9 mouse cellular contexts compared by ENCODE assay signal in the genomic region with DNA sequence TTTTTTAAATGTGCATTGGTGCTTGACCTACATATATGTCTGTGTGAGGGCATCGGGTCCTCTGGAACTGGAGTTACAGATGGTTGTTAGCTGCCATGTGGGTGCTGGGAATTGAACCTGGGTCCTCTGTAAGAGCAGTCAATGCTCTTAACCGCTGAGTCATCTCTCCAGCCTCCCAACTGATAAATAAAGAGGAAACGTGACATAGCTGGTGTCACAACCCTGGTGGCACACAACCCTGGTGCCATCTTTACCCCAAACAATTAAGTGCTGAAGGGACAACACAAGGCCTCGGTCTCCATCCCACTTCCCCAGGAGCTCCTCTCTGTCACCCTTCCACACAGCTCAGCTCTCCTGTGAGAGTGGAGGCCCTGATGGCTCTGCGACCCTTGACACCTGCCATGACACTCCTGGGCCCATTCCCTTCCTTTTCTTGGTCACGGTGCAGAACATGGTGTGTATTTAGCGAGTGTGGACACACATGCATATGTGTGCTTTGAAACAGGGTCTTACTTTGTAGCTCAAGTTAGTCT. TPM values are rescaled to one million over a fixed set of nuclear protein-coding genes. Genes with fewer than 3 reads are reported as not detected.
DNase-seq lines count a peak whose midpoint lies in the region; ATAC-seq lines count a peak whose summit lies in the region.
"Had no signal": no experiment of that assay in that cellular context is flagged by ENCODE, and none has a peak within 500 bp of the region (broad histone marks: within the 10 kb centered on the region; RNA-seq: fewer than 3 reads in every experiment).

No protein-coding gene starts in this region.

- DNase-seq in heart, adult 18-20 months = no peak
- DNase-seq in A20 (ENCODE audit: low read depth, low spot score) = peak; percentile 21
- DNase-seq in midbrain, embryonic 10.5 days (ENCODE audit: low spot score) = no peak
- DNase-seq in thymus, postnatal 10 days (ENCODE audit: low spot score in 2 of 2) = no peak
- DNase-seq in spleen, postnatal 36 days (ENCODE audit: low spot score in 2 of 2) = no peak
- no peak for DNase-seq in embryo, embryonic 11 days
- DNase-seq: adrenal gland, postnatal 14 days had no signal

- peak overlapping the region; percentile 90 for H3K4me3 ChIP-seq in heart, embryonic 13.5 days
- H3K4me3 ChIP-seq in forebrain, embryonic 15.5 days = peak overlapping the region; percentile 70
- peak overlapping the region; percentile 85 for H3K4me3 ChIP-seq in midbrain, embryonic 10.5 days

- peak overlapping the region; percentile 91; the same call in 1 of the 2 replicates for H3K9ac ChIP-seq in heart, embryonic 13.5 days
- peak overlapping the region; percentile 91; the same call in 1 of the 2 replicates for H3K9ac ChIP-seq in forebrain, embryonic 15.5 days (replicated peaks)

- no peaks in the 10 kb centered on the region for H3K9me3 ChIP-seq in heart, embryonic 13.5 days
- no peaks in the 10 kb centered on the region for H3K9me3 ChIP-seq in forebrain, embryonic 15.5 days
- H3K9me3 ChIP-seq in midbrain, embryonic 10.5 days (replicated peaks) = no peaks in the 10 kb centered on the region

- peaks cover 26% of the 10 kb centered on the region for H3K36me3 ChIP-seq in heart, embryonic 13.5 days
- peaks cover 25% of the 10 kb centered on the region for H3K36me3 ChIP-seq in forebrain, embryonic 15.5 days
- peaks cover 50% of the 10 kb centered on the region for H3K36me3 ChIP-seq in midbrain, embryonic 10.5 days

- peaks cover 50% of the 10 kb centered on the region for H3K4me1 ChIP-seq in heart, embryonic 13.5 days
- peaks cover 66% of the 10 kb centered on the region for H3K4me1 ChIP-seq in forebrain, embryonic 15.5 days
- H3K4me1 ChIP-seq in midbrain, embryonic 10.5 days = peaks cover 56% of the 10 kb centered on the region

- H3K4me2 ChIP-seq in heart, embryonic 13.5 days = peak overlapping the region; percentile 97
- peak overlapping the region; percentile 99 for H3K4me2 ChIP-seq in forebrain, embryonic 15.5 days (replicated peaks)

- peaks cover 16% of the 10 kb centered on the region; the same call in 1 of the 2 replicates for H3K27me3 ChIP-seq in heart, embryonic 13.5 days (replicated peaks)
- H3K27me3 ChIP-seq in forebrain, embryonic 15.5 days = 0 out of 2 replicates have a peak, but pooled peaks cover 3% of the 10 kb centered on the region
- peaks cover 17% of the 10 kb centered on the region for H3K27me3 ChIP-seq in midbrain, embryonic 10.5 days (ENCODE audit: low read depth, poor library complexity, severe bottlenecking)

- H3K27ac ChIP-seq in heart, embryonic 13.5 days (replicated peaks) = no peak overlapping the region
- H3K27ac ChIP-seq in forebrain, embryonic 15.5 days (replicated peaks) = no peak overlapping the region
- no peak overlapping the region for H3K27ac ChIP-seq in midbrain, embryonic 10.5 days (replicated peaks)

- WGBS in heart, embryonic 13.5 days = 86% methylated on average over 7 of the region's 7 CpGs
- 87% methylated on average over 7 of the region's 7 CpGs for WGBS in forebrain, embryonic 15.5 days
- 89% methylated on average over 7 of the region's 7 CpGs for WGBS in midbrain, embryonic 10.5 days

- ATAC-seq in heart, embryonic 13.5 days (ENCODE audit: extremely low read depth, insufficient number of reproducible peaks, low FRiP score, low TSS enrichment) = no peak
- ATAC-seq in forebrain, embryonic 15.5 days (replicated peaks) = no peak

RNA-seq across cellular contexts. Expression of gene Rab11fip3, which starts 2.8 kb away (rescaled TPM):
- 11.0 and 12.3 TPM in 2 replicates for polyA plus RNA-seq in heart, embryonic 13.5 days (2015; fragmentation: Nextera tagmentation; extraction: Ambion mirVana)
- total RNA-seq in heart, adult 18-20 months (2021) = 10 to 100 TPM; 30.6 to 30.7 TPM
- polyA plus RNA-seq in forebrain, embryonic 15.5 days (2015; fragmentation: Nextera tagmentation; extraction: Ambion mirVana) = 34.0 and 36.3 TPM in 2 replicates
- polyA plus RNA-seq in midbrain, embryonic 10.5 days (2016; fragmentation: Nextera tagmentation; extraction: Ambion mirVana) = 20.6 and 26.9 TPM in 2 replicates

RNA-seq across cellular contexts. Expression of gene Decr2, which starts 23.6 kb away (rescaled TPM):
- 34.4 and 34.6 TPM in 2 replicates for polyA plus RNA-seq in heart, embryonic 13.5 days (2015; fragmentation: Nextera tagmentation; extraction: Ambion mirVana)
- total RNA-seq in heart, adult 18-20 months (2021) = 10 to 100 TPM; 11.9 to 12.8 TPM
- polyA plus RNA-seq in forebrain, embryonic 15.5 days (2015; fragmentation: Nextera tagmentation; extraction: Ambion mirVana) = 27.7 and 29.1 TPM in 2 replicates
- polyA plus RNA-seq in midbrain, embryonic 10.5 days (2016; fragmentation: Nextera tagmentation; extraction: Ambion mirVana) = 27.8 and 28.2 TPM in 2 replicates

RNA-seq across cellular contexts. Expression of gene Nme4, which starts 28.8 kb away (rescaled TPM):
- polyA plus RNA-seq in heart, embryonic 13.5 days (2015; fragmentation: Nextera tagmentation; extraction: Ambion mirVana) = 77.4 and 87.2 TPM in 2 replicates
- total RNA-seq in heart, adult 18-20 months (2021) = 1 to 10 TPM; 4.7 to 5.1 TPM
- 37.1 and 40.7 TPM in 2 replicates for polyA plus RNA-seq in forebrain, embryonic 15.5 days (2015; fragmentation: Nextera tagmentation; extraction: Ambion mirVana)
- 87.4 and 106 TPM in 2 replicates for polyA plus RNA-seq in midbrain, embryonic 10.5 days (2016; fragmentation: Nextera tagmentation; extraction: Ambion mirVana)

RNA-seq across cellular contexts. Expression of gene Tmem8, which starts 46.5 kb away (rescaled TPM):
- 0.80 and 0.94 TPM in 2 replicates for polyA plus RNA-seq in heart, embryonic 13.5 days (2015; fragmentation: Nextera tagmentation; extraction: Ambion mirVana)
- total RNA-seq in heart, adult 18-20 months (2021) = 1 to 10 TPM; 5.0 to 6.7 TPM
- polyA plus RNA-seq in forebrain, embryonic 15.5 days (2015; fragmentation: Nextera tagmentation; extraction: Ambion mirVana) = 2.1 and 2.3 TPM in 2 replicates
- polyA plus RNA-seq in midbrain, embryonic 10.5 days (2016; fragmentation: Nextera tagmentation; extraction: Ambion mirVana) = 1.6 and 2.0 TPM in 2 replicates

RNA-seq across cellular contexts. Expression of gene Mrpl28, which starts 56.7 kb away (rescaled TPM):
- 217 and 237 TPM in 2 replicates for polyA plus RNA-seq in heart, embryonic 13.5 days (2015; fragmentation: Nextera tagmentation; extraction: Ambion mirVana)
- 100 to 1,000 TPM; 165 to 179 TPM for total RNA-seq in heart, adult 18-20 months (2021)
- polyA plus RNA-seq in forebrain, embryonic 15.5 days (2015; fragmentation: Nextera tagmentation; extraction: Ambion mirVana) = 206 and 217 TPM in 2 replicates
- 301 and 332 TPM in 2 replicates for polyA plus RNA-seq in midbrain, embryonic 10.5 days (2016; fragmentation: Nextera tagmentation; extraction: Ambion mirVana)
